Mouse (Mus musculus): ENCODE results near the gene Nutf2. TPM values are rescaled to one million over a fixed set of nuclear protein-coding genes. Genes with fewer than 3 reads are reported as not detected.
A peak's percentile ranks its signal among the peaks of the same experiment; 100 is the strongest.

Nutf2 gene
- polyA plus RNA-seq, 1 experiment = 15.3 TPM

GRCm38 (mm10) chr8:105893339-105893738 is 33.0 kb downstream of the Nutf2 start, which contains the start of gene Nrn1l:
Nrn1l (plus strand) TSS chr8:105893567.
- no peak for TF ChIP-seq POLR2A (IDR thresholded peaks at IDR 0.05; ENCODE audit: low read depth, low read length)
- no peak for TF ChIP-seq CTCF (IDR thresholded peaks at IDR 0.05; ENCODE audit: extremely low read depth, insufficient read length, insufficient replicate concordance, low read depth, low read length)
- H3K4me3 ChIP-seq (ENCODE audit: low read depth, low read length) = no peak within 1 kb of the TSS
- H3K27ac ChIP-seq (ENCODE audit: insufficient read depth, low read depth, low read length) = no peak within 1 kb of the TSS
- no peaks in the 10 kb centered on the region for H3K27me3 ChIP-seq (ENCODE audit: control insufficient read depth, insufficient read depth, low read length)
- peaks cover 36% of the 10 kb centered on the region for H3K36me3 ChIP-seq (ENCODE audit: control insufficient read depth, insufficient read depth, low read length)
- no peaks in the 10 kb centered on the region for H3K4me1 ChIP-seq (ENCODE audit: control insufficient read depth, insufficient read depth, insufficient read length, low read length)
- 33% methylated on average over 11 of the region's 11 CpGs for WGBS

- no peaks in the 10 kb centered on the region for H3K4me1 ChIP-seq (ENCODE audit: control insufficient read depth, insufficient read depth, insufficient read length, low read length)
- no peaks in the 10 kb centered on the region for H3K27me3 ChIP-seq (ENCODE audit: control insufficient read depth, insufficient read depth, low read length)
- no peak overlapping the region for H3K4me3 ChIP-seq (ENCODE audit: low read depth, low read length)
- no peak for TF ChIP-seq CTCF (IDR thresholded peaks at IDR 0.05; ENCODE audit: extremely low read depth, insufficient read length, insufficient replicate concordance, low read depth, low read length)
- TF ChIP-seq POLR2A (IDR thresholded peaks at IDR 0.05; ENCODE audit: low read depth, low read length) = no peak
- H3K27ac ChIP-seq (ENCODE audit: insufficient read depth, low read depth, low read length) = no peak overlapping the region
- WGBS = 47% methylated on average over 9 of the region's 9 CpGs
- no peaks in the 10 kb centered on the region for H3K36me3 ChIP-seq (ENCODE audit: control insufficient read depth, insufficient read depth, low read length)
Observed at GRCm38 (mm10) chr8:105897801-105898480, 37.6 kb downstream of the Nutf2 start.

- under 1% methylated on average over 68 of the region's 68 CpGs for WGBS
- H3K36me3 ChIP-seq (ENCODE audit: control insufficient read depth, insufficient read depth, low read length) = peaks cover 2% of the 10 kb centered on the region; the same call in 1 of the 2 replicates
- peak within 1 kb of the TSS; percentile 34 for H3K27ac ChIP-seq (ENCODE audit: insufficient read depth, low read depth, low read length)
- H3K4me3 ChIP-seq (ENCODE audit: low read depth, low read length) = peak within 1 kb of the TSS; percentile 94
- H3K4me1 ChIP-seq (ENCODE audit: control insufficient read depth, insufficient read depth, insufficient read length, low read length) = no peaks in the 10 kb centered on the region
- TF ChIP-seq POLR2A (IDR thresholded peaks at IDR 0.05; ENCODE audit: low read depth, low read length) (peak; percentile 70), CTCF (IDR thresholded peaks at IDR 0.05; ENCODE audit: extremely low read depth, insufficient read length, insufficient replicate concordance, low read depth, low read length) (no peak)
- no peaks in the 10 kb centered on the region for H3K27me3 ChIP-seq (ENCODE audit: control insufficient read depth, insufficient read depth, low read length)
Observed at GRCm38 (mm10) chr8:105900180-105900940, 40.0 kb downstream of the Nutf2 start, which contains the start of gene Pskh1. Pskh1 (plus strand) TSS chr8:105900441.

GRCm38 (mm10) chr8:105900941-105901616 is 40.7 kb downstream of the Nutf2 start:
- TF ChIP-seq POLR2A (IDR thresholded peaks at IDR 0.05; ENCODE audit: low read depth, low read length) (no peak), CTCF (IDR thresholded peaks at IDR 0.05; ENCODE audit: extremely low read depth, insufficient read length, insufficient replicate concordance, low read depth, low read length) (no peak)
- WGBS = 21% methylated on average over 16 of the region's 16 CpGs
- Histone ChIP-seq H3K27ac (ENCODE audit: insufficient read depth, low read depth, low read length) (peak overlapping the region; percentile 34; the same call in 1 of the 2 replicates), H3K27me3 (ENCODE audit: control insufficient read depth, insufficient read depth, low read length) (no peaks in the 10 kb centered on the region), H3K4me1 (ENCODE audit: control insufficient read depth, insufficient read depth, insufficient read length, low read length) (no peaks in the 10 kb centered on the region), H3K36me3 (ENCODE audit: control insufficient read depth, insufficient read depth, low read length) (peaks cover 2% of the 10 kb centered on the region; the same call in 1 of the 2 replicates), H3K4me3 (ENCODE audit: low read depth, low read length) (peak overlapping the region; percentile 94)

- Histone ChIP-seq H3K4me1 (ENCODE audit: control insufficient read depth, insufficient read depth, insufficient read length, low read length) (no peaks in the 10 kb centered on the region), H3K4me3 (ENCODE audit: low read depth, low read length) (no peak overlapping the region), H3K36me3 (ENCODE audit: control insufficient read depth, insufficient read depth, low read length) (0 out of 2 replicates have a peak, but pooled peaks cover 3% of the 10 kb centered on the region), H3K27me3 (ENCODE audit: control insufficient read depth, insufficient read depth, low read length) (no peaks in the 10 kb centered on the region), H3K27ac (ENCODE audit: insufficient read depth, low read depth, low read length) (no peak overlapping the region)
- 83% methylated on average over 3 of the region's 3 CpGs for WGBS
- TF ChIP-seq POLR2A (IDR thresholded peaks at IDR 0.05; ENCODE audit: low read depth, low read length) = no peak
Observed at GRCm38 (mm10) chr8:105919390-105919789, 59.0 kb downstream of the Nutf2 start.

GRCm38 (mm10) chr8:105925123-105925522 is 64.7 kb downstream of the Nutf2 start:
- Histone ChIP-seq H3K27ac (ENCODE audit: insufficient read depth, low read depth, low read length) (no peak overlapping the region), H3K27me3 (ENCODE audit: control insufficient read depth, insufficient read depth, low read length) (no peaks in the 10 kb centered on the region; the same call in 1 of the 2 replicates), H3K4me3 (ENCODE audit: low read depth, low read length) (no peak overlapping the region), H3K4me1 (ENCODE audit: control insufficient read depth, insufficient read depth, insufficient read length, low read length) (no peaks in the 10 kb centered on the region), H3K36me3 (ENCODE audit: control insufficient read depth, insufficient read depth, low read length) (peaks cover 3% of the 10 kb centered on the region; the same call in 1 of the 2 replicates)
- TF ChIP-seq POLR2A (IDR thresholded peaks at IDR 0.05; ENCODE audit: low read depth, low read length) (no peak), CTCF (IDR thresholded peaks at IDR 0.05; ENCODE audit: extremely low read depth, insufficient read length, insufficient replicate concordance, low read depth, low read length) (no peak)
- WGBS = 88% methylated on average over 3 of the region's 3 CpGs

Other genes with a start within 250 kb of the Nutf2 start
- 5.3 and 8.4 TPM in 2 replicates for gene Ctcf, start 224.0 kb upstream of the Nutf2 start, polyA plus RNA-seq (2012; rRNA removed)
- gene Agrp, start 223.2 kb upstream of the Nutf2 start, polyA plus RNA-seq (2012; rRNA removed) = 0.35 TPM in 1 of 2 replicates, not detected in the other
- gene Carmil2, start 174.3 kb upstream of the Nutf2 start, polyA plus RNA-seq (2012; rRNA removed) = 2.9 and 5.4 TPM in 2 replicates
- gene Acd, start 159.5 kb upstream of the Nutf2 start, polyA plus RNA-seq (2012; rRNA removed) = 10.5 and 20.6 TPM in 2 replicates
- gene Pard6a, start 159.4 kb upstream of the Nutf2 start, polyA plus RNA-seq (2012; rRNA removed) = 5.1 and 7.2 TPM in 2 replicates
- not detected in 2 replicates for gene 4933405L10Rik, start 152.9 kb upstream of the Nutf2 start, polyA plus RNA-seq (2012; rRNA removed)
- gene Enkd1, start 152.4 kb upstream of the Nutf2 start, polyA plus RNA-seq (2012; rRNA removed) = 3.6 and 5.3 TPM in 2 replicates
- 4.9 and 8.3 TPM in 2 replicates for gene Gfod2, start 101.9 kb upstream of the Nutf2 start, polyA plus RNA-seq (2012; rRNA removed)
- gene Ranbp10, start 33.2 kb upstream of the Nutf2 start, polyA plus RNA-seq (2012; rRNA removed) = 9.5 and 15.3 TPM in 2 replicates
- not detected in 2 replicates for gene Tsnaxip1, start 32.8 kb upstream of the Nutf2 start, polyA plus RNA-seq (2012; rRNA removed)
- gene Cenpt, start 7.3 kb upstream of the Nutf2 start, polyA plus RNA-seq (2012; rRNA removed) = 5.6 and 9.7 TPM in 2 replicates
- gene Thap11, start 5.4 kb upstream of the Nutf2 start, polyA plus RNA-seq (2012; rRNA removed) = 24.1 and 39.4 TPM in 2 replicates
- 35.3 and 55.8 TPM in 2 replicates for gene Edc4, start 20.3 kb downstream of the Nutf2 start, polyA plus RNA-seq (2012; rRNA removed)
- 0.74 and 3.9 TPM in 2 replicates for gene Nrn1l, start 33.0 kb downstream of the Nutf2 start, polyA plus RNA-seq (2012; rRNA removed)
- 10.2 and 20.2 TPM in 2 replicates for gene Pskh1, start 39.9 kb downstream of the Nutf2 start, polyA plus RNA-seq (2012; rRNA removed)
- gene Ctrl, start 73.3 kb downstream of the Nutf2 start, polyA plus RNA-seq (2012; rRNA removed) = 32.5 and 17,898 TPM in 2 replicates
- 503 and 1,032 TPM in 2 replicates for gene Psmb10, start 77.9 kb downstream of the Nutf2 start, polyA plus RNA-seq (2012; rRNA removed)
- gene Lcat, start 82.8 kb downstream of the Nutf2 start, polyA plus RNA-seq (2012; rRNA removed) = 0.72 and 2.6 TPM in 2 replicates
- gene Slc12a4, start 105.5 kb downstream of the Nutf2 start, polyA plus RNA-seq (2012; rRNA removed) = 6.8 and 8.9 TPM in 2 replicates
- 0.05 and 0.06 TPM in 2 replicates for gene Dpep3, start 118.8 kb downstream of the Nutf2 start, polyA plus RNA-seq (2012; rRNA removed)
- gene Dus2, start 130.8 kb downstream of the Nutf2 start, polyA plus RNA-seq (2012; rRNA removed) = 2.5 and 5.2 TPM in 2 replicates
- gene Dpep2nb, start 145.4 kb downstream of the Nutf2 start, polyA plus RNA-seq (2012; rRNA removed) = not detected in 2 replicates
- gene Ddx28, start 151.3 kb downstream of the Nutf2 start, polyA plus RNA-seq (2012; rRNA removed) = 5.2 and 6.6 TPM in 2 replicates
- gene Nfatc3, start 198.3 kb downstream of the Nutf2 start, polyA plus RNA-seq (2012; rRNA removed) = 7.0 and 17.0 TPM in 2 replicates

Data from small intestine, adult 2 months (tissue).